Mouse (Mus musculus) liver, embryonic 14.5 days (tissue): Measurements from ENCODE around the gene Dtx4.

ENCODE experiments used
- CTCF ChIP-seq: IDR thresholded peaks from 2 replicates; pipeline ENCODE4 v1.5.1; 2016; ENCODE audit warnings: antibody characterized with exemption, low read depth, control low read depth
- EP300 ChIP-seq: IDR thresholded peaks from 2 replicates; pipeline ENCODE4 v1.6.1; 2016; ENCODE audit warnings: antibody characterized with exemption, low read depth

- TF ChIP-seq CTCF (no peak), EP300 (no peak)
Measured at GRCm38 (mm10) chr19:12541644-12542043, 40.4 kb upstream of the Dtx4 start.
